Mouse (Mus musculus) C2C12 (cell line): ENCODE data around the gene Dennd2a. TPM values are rescaled to one million over a fixed set of nuclear protein-coding genes. Genes with fewer than 3 reads are reported as not detected.
A peak's percentile ranks its signal among the peaks of the same experiment; 100 is the strongest.

Experiments
- H3K27me3 ChIP-seq: one replicate; pipeline ENCODE4 v1.6.1; 2011; ENCODE audit not compliant: control insufficient read depth, insufficient read depth, insufficient read length
- H3K36me3 ChIP-seq: one replicate; pipeline ENCODE4 v1.6.1; 2011; ENCODE audit not compliant: control insufficient read depth, insufficient read depth
- H3K4me3 ChIP-seq: one replicate; pipeline ENCODE4 v1.5.1; 2011; ENCODE audit warnings: mild to moderate bottlenecking, control low read depth; ENCODE audit not compliant: poor library complexity, insufficient read depth, severe bottlenecking
- H3K79me2 ChIP-seq: one replicate; pipeline ENCODE4 v1.6.1; 2011; ENCODE audit not compliant: control insufficient read depth, insufficient read depth
- H3K79me3 ChIP-seq: one replicate; pipeline ENCODE4 v1.6.1; 2011; ENCODE audit warnings: low read depth, control low read depth
- H3ac ChIP-seq: one replicate; pipeline ENCODE3; 2011; ENCODE audit warnings: low read depth; ENCODE audit not compliant: control insufficient read depth, insufficient read length
- CEBPB ChIP-seq: IDR thresholded peaks from one replicate; pipeline ENCODE4 v1.6.1; 2011; ENCODE audit warnings: low read depth, mild to moderate bottlenecking, control low read depth, moderate library complexity
- CTCF ChIP-seq: IDR thresholded peaks from one replicate; pipeline ENCODE4 v1.5.1; 2011; ENCODE audit not compliant: control insufficient read depth, insufficient read depth, insufficient read length
- FOSL1 ChIP-seq: IDR thresholded peaks from one replicate; pipeline ENCODE4 v1.8.0; 2011; ENCODE audit warnings: mild to moderate bottlenecking, low read length; ENCODE audit not compliant: poor library complexity, insufficient read depth, severe bottlenecking
- MAX ChIP-seq: IDR thresholded peaks from one replicate; pipeline ENCODE4 v1.6.1; 2011; ENCODE audit warnings: mild to moderate bottlenecking, control low read depth
- MYOD1 ChIP-seq: IDR thresholded peaks from one replicate; pipeline ENCODE4 v1.6.1; 2011; ENCODE audit warnings: low read depth; ENCODE audit not compliant: control insufficient read depth, insufficient read length
- MYOG ChIP-seq: IDR thresholded peaks from one replicate; pipeline ENCODE4 v1.6.1; 2011; ENCODE audit not compliant: control insufficient read depth, insufficient read length; ENCODE audit errors: extremely low read depth
- USF1 ChIP-seq: IDR thresholded peaks from one replicate; pipeline ENCODE4 v1.6.1; 2011; ENCODE audit warnings: low read depth, mild to moderate bottlenecking, control low read depth, moderate library complexity
- long read RNA-seq, 2 experiments: library from polyadenylated mRNA; unstranded; transcript quantifications; one replicate each; pipeline ENCODE4 v2.0.0; 2019 to 2020
- polyA plus RNA-seq: library from polyadenylated mRNA; unstranded; fragments of >200 nt; fragmentation: generic; extraction: Trizol; gene quantifications from one replicate; pipeline ENCODE4 v1.2.1, GENCODE M21; 2012; ENCODE audit warnings: missing spikeins

The Dennd2a gene
- 11.5 TPM for polyA plus RNA-seq
- long read RNA-seq, experiment 1, partial matches to known transcripts = 2 of 6 reads
- long read RNA-seq, experiment 1, other reads (novel, unspliced or antisense) = 4 of 6 reads
- long read RNA-seq, experiment 2, full-length matches to known transcripts = 1 of 7 reads
- long read RNA-seq, experiment 2, partial matches to known transcripts = 1 of 7 reads
- long read RNA-seq, experiment 2, other reads (novel, unspliced or antisense) = 5 of 7 reads

DNA sequence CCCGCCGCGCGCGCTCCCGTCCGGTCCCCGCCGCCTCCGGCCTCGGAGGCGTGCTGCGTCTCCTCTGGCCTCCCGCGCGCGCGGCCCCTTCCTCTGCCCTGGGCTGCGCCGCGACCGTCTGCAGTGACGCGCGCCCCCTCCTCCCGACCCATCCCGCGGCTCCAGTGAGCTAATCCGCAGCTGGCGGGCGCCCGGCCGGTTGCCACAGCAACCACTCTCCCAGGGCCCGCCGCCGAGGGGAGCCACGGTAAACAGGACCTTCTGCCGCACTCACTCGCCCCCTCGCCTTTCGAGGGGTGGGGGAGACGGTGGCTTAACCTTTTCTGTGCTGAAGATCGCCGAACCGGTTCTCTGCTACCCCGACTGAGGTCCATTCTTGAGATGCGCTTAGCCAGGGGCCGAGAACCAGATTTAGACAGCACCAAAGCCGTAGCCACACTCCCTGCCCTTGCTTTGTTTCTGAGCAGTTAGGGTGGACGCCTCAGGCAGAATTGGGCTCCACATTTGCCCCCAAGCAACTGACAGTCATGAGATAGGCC, at the start of gene Dennd2a:
Gene Dennd2a (minus strand): TSS at position 145 of the 539 bp plus-strand sequence.
- no peaks in the 10 kb centered on the region for H3K27me3 ChIP-seq
- H3ac ChIP-seq = peak within 1 kb of the TSS; percentile 92
- peak within 1 kb of the TSS; percentile 46 for H3K4me3 ChIP-seq
- H3K79me2 ChIP-seq = peaks cover 18% of the 10 kb centered on the region
- H3K36me3 ChIP-seq = no peaks in the 10 kb centered on the region
- H3K79me3 ChIP-seq = no peaks in the 10 kb centered on the region
- TF ChIP-seq USF1 (no peak), MYOG (no peak), FOSL1 (no peak), MYOD1 (no peak), CEBPB (no peak), MAX (no peak), CTCF (no peak)

GRCm38 (mm10) chr6:39607365-39607764, 49.7 kb upstream of the Dennd2a start:
- Histone ChIP-seq H3ac (no peak overlapping the region), H3K79me2 (no peaks in the 10 kb centered on the region), H3K4me3 (no peak overlapping the region), H3K36me3 (peaks cover 4% of the 10 kb centered on the region), H3K27me3 (no peaks in the 10 kb centered on the region), H3K79me3 (no peaks in the 10 kb centered on the region)
- TF ChIP-seq FOSL1 (no peak), MYOG (no peak), MYOD1 (no peak), CTCF (no peak), MAX (no peak), CEBPB (no peak), USF1 (no peak)

DNA sequence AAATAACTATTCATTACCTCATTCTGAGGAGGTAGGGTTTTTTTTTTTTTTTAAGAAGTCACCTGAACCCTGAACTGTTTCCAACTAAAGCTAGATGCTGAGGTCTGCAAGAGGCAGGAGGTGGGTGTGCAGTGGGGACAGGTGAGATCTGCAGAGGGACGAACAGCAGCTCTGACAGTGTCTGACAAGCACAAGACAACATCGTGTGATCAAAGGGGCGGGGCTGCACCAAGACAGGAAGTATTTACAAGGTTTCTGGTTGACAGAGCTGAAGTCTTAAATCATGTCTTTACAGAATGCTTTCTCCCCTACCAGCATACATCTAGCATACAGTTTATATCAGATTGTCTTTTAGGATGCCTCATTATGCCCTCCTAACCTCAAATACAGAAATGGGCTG, 49.2 kb upstream of the Dennd2a start:
- no peak for TF ChIP-seq MYOD1
- no peak for TF ChIP-seq CEBPB
- TF ChIP-seq FOSL1 = no peak
- TF ChIP-seq USF1 = no peak
- TF ChIP-seq CTCF = no peak
- TF ChIP-seq MYOG = no peak
- no peak for TF ChIP-seq MAX
- Histone ChIP-seq H3K36me3 (peaks cover 6% of the 10 kb centered on the region), H3K27me3 (no peaks in the 10 kb centered on the region), H3K79me2 (no peaks in the 10 kb centered on the region), H3K79me3 (no peaks in the 10 kb centered on the region), H3K4me3 (no peak overlapping the region), H3ac (no peak overlapping the region)

- Histone ChIP-seq H3K27me3 (no peaks in the 10 kb centered on the region), H3K36me3 (peaks cover 9% of the 10 kb centered on the region), H3ac (no peak overlapping the region), H3K79me2 (no peaks in the 10 kb centered on the region), H3K79me3 (no peaks in the 10 kb centered on the region), H3K4me3 (no peak overlapping the region)
- no peak for TF ChIP-seq USF1
- TF ChIP-seq MYOD1 = no peak
- no peak for TF ChIP-seq CTCF
- TF ChIP-seq MYOG = no peak
- no peak for TF ChIP-seq FOSL1
- TF ChIP-seq MAX = no peak
- TF ChIP-seq CEBPB = no peak
Observed at GRCm38 (mm10) chr6:39606056-39606455, 48.4 kb upstream of the Dennd2a start.

DNA sequence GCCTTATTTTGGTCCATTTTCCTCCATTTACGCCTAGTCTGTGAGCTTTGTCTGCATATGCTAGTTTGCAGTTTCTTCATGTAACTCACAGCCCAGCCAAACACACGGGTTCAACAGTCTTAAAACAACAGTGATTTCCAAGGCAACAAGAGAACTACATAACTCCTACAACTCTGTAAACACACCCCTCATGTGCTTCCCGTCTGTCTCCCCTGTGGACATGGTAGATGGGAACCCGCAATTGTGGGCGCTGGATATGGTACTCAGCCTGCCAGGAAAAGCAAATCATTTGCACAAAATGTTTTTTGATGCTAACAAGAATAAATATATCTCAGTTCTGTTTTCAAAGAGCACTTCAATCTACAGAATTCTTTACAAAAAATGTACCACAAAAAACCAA, 46.9 kb upstream of the Dennd2a start:
- TF ChIP-seq CTCF = no peak
- no peak for TF ChIP-seq FOSL1
- no peak for TF ChIP-seq MAX
- TF ChIP-seq MYOG = no peak
- TF ChIP-seq MYOD1 = no peak
- TF ChIP-seq USF1 = no peak
- no peak for TF ChIP-seq CEBPB
- H3K79me3 ChIP-seq = no peaks in the 10 kb centered on the region
- no peak overlapping the region for H3K4me3 ChIP-seq
- H3K79me2 ChIP-seq = no peaks in the 10 kb centered on the region
- H3K36me3 ChIP-seq = peaks cover 22% of the 10 kb centered on the region
- H3ac ChIP-seq = no peak overlapping the region
- H3K27me3 ChIP-seq = no peaks in the 10 kb centered on the region

- Histone ChIP-seq H3ac (no peak overlapping the region), H3K79me2 (no peaks in the 10 kb centered on the region), H3K4me3 (no peak overlapping the region), H3K27me3 (no peaks in the 10 kb centered on the region), H3K79me3 (no peaks in the 10 kb centered on the region), H3K36me3 (peaks cover 49% of the 10 kb centered on the region)
- no peak for TF ChIP-seq FOSL1
- TF ChIP-seq CTCF = no peak
Observed at GRCm38 (mm10) chr6:39601828-39602227, 44.2 kb upstream of the Dennd2a start.
